ENCODE assay signal across 9 mouse cellular contexts in the genomic region with DNA sequence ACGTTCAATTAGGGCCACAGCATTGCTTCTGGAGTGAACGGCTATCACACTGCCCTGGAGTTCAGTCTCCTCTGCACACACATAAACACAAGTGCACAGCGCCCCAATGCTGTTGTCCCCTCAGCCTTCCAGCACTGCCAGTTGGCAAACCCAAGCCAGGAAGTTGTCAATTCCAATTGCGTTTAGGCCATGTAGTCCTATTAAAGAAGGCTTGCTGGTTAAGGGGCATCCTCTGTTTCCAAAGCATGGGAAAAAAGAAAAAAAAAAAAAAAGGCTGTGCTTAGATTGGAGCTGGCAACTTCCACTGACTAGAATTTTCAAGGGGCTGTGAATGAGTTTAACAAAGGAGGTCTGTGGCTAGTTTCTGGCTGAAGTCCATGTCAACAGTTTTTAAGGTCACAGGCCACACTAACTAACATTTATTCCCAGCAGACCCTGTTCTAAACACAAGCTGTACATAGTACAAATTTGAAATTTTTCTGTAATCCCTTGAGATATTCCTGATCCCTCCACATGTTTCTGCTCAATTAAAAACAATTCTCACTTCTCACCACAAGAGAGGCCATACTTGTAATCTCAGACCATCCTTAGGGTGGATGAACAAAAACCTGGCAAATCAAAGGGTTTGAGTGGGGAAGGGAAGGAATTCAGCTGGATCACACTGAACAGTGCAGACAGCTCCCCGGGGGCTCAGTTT.
DNase-seq lines count a peak whose midpoint lies in the region; ATAC-seq and TF ChIP-seq lines count a peak whose summit lies in the region.
"Had no signal": no experiment of that assay in that cellular context is flagged by ENCODE, and none has a peak within 500 bp of the region (broad histone marks: within the 10 kb centered on the region; RNA-seq: fewer than 3 reads in every experiment).

No protein-coding gene starts in this region.

- no peak overlapping the region for H3K9ac ChIP-seq in heart, postnatal 0 days (replicated peaks; ENCODE audit: low read depth, low read length)

- no peak for TF ChIP-seq CTCF in kidney, adult 2 months (conservative IDR thresholded peaks at IDR 0.05; ENCODE audit: insufficient read depth, insufficient read length, low read depth, low read length)
- TF ChIP-seq CTCF in heart, postnatal 0 days (IDR thresholded peaks at IDR 0.05; ENCODE audit: low read depth), result no peak

- peaks cover 9% of the 10 kb centered on the region; the same call in 1 of the 2 replicates for H3K4me1 ChIP-seq in kidney, adult 2 months (ENCODE audit: control insufficient read depth, insufficient read depth, low read length)
- H3K4me1 ChIP-seq in heart, postnatal 0 days (ENCODE audit: control insufficient read depth, insufficient read depth), result no peaks in the 10 kb centered on the region

- H3K9me3 ChIP-seq in heart, postnatal 0 days (replicated peaks; ENCODE audit: control insufficient read depth, low read length), result no peaks in the 10 kb centered on the region

- peak; percentile 22 for DNase-seq in kidney, adult 2 months
- no peak for DNase-seq in kidney, adult 18-20 months
- DNase-seq in brain, embryonic 18.5 days (ENCODE audit: low read depth, low spot score), result peak; percentile 59
- DNase-seq in heart, postnatal 0 days (ENCODE audit: low spot score), result peak; percentile 30
- DNase-seq in lung, postnatal 36 days, result peak; percentile 29
- DNase-seq in cerebellum, adult 8-10 months, result no peak
- no peak for DNase-seq in cerebellum, adult 11 months

- peak; percentile 51 for ATAC-seq in heart, postnatal 0 days (ENCODE audit: insufficient read depth, low read depth)
- ATAC-seq in granulocyte monocyte progenitor cell, adult 5-6 weeks (replicated peaks; ENCODE audit: poor library complexity, severe bottlenecking), result no peak

- WGBS in kidney, adult 2 months, result 80% methylated on average over 5 of the region's 5 CpGs
- 50% methylated on average over 5 of the region's 5 CpGs for WGBS in heart, postnatal 0 days

- no peak overlapping the region for H3K4me2 ChIP-seq in heart, postnatal 0 days (ENCODE audit: low read depth, low read length)

- no peaks in the 10 kb centered on the region for H3K27me3 ChIP-seq in kidney, adult 2 months (replicated peaks; ENCODE audit: control insufficient read depth, insufficient read depth, low read length)
- no peaks in the 10 kb centered on the region for H3K27me3 ChIP-seq in heart, postnatal 0 days (ENCODE audit: control insufficient read depth, insufficient read depth, low read length)

- no peaks in the 10 kb centered on the region for H3K36me3 ChIP-seq in kidney, adult 2 months (ENCODE audit: control insufficient read depth, insufficient read depth, low read length)
- H3K36me3 ChIP-seq in heart, postnatal 0 days (replicated peaks; ENCODE audit: control insufficient read depth, insufficient read depth, low read length), result no peaks in the 10 kb centered on the region

- H3K27ac ChIP-seq in kidney, adult 2 months (ENCODE audit: insufficient read depth, low read depth, low read length), result no peak overlapping the region
- no peak overlapping the region for H3K27ac ChIP-seq in heart, postnatal 0 days (ENCODE audit: low read depth)

- no peak overlapping the region for H3K4me3 ChIP-seq in kidney, adult 2 months (ENCODE audit: insufficient read depth, low read depth, low read length)
- H3K4me3 ChIP-seq in heart, postnatal 0 days (ENCODE audit: low read depth, low read length), result no peak overlapping the region
- H3K4me3 ChIP-seq: myocyte had no signal

- TF ChIP-seq POLR2A in kidney, adult 2 months (IDR thresholded peaks at IDR 0.05; ENCODE audit: low read depth, low read length), result no peak

- TF ChIP-seq EP300 in heart, postnatal 0 days (IDR thresholded peaks at IDR 0.05; ENCODE audit: low read depth), result no peak

Comparison
In these comparisons a context has a peak if more than half of its experiments do, and no peak if none do; other contexts are left out.
1. DNase-seq: peak in kidney, adult 2 months (single experiment), brain, embryonic 18.5 days (single experiment), heart, postnatal 0 days (single experiment) and lung, postnatal 36 days (single experiment); none in kidney, adult 18-20 months (single experiment), cerebellum, adult 8-10 months (single experiment) and cerebellum, adult 11 months (single experiment).